Mouse (Mus musculus): Measurements from ENCODE around the gene Tas2r118.

Tas2r118 gene

DNA sequence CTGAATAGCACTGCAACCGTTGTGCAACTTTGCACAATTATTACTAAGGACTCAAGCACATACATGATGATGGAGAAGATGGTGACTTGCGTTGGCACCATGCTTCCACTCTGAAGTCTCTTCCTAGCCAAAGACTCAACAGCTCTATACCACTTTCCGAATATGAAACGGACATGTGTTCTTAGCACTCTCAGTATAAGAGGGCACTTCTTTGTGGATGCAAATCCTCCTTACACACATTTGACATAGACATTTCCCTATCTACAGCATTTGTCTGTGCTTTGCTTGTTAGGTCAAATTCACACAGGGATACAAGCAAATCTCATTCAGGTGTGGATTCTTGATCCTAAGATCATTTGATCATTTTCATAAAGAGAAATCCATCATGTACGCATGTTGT lies at the start of gene Tas2r118:
Gene Tas2r118 (minus strand): TSS at position 101 of the 400 bp plus-strand sequence.
- no peak for DNase-seq

DNA sequence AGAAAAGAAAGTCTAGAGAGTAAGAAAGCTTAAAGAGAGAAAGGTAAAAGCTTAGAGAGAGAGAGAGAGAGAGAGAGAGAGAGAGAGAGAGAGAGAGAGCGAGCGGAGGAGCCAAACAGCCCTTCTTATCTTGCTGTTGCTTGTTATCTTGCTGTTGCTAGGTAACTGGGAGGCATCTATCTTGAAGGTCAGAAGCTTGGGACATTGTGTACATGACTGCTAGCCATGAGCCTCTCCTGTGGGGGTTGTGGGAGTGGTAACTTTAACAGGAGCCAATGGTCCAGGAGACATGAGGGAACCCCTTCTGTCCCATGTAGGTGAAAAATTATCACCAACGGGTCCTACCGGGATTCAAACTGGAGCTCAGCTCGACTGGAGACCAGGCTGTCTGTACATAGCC lies 48.5 kb upstream of the Tas2r118 start:
- DNase-seq = no peak

DNA sequence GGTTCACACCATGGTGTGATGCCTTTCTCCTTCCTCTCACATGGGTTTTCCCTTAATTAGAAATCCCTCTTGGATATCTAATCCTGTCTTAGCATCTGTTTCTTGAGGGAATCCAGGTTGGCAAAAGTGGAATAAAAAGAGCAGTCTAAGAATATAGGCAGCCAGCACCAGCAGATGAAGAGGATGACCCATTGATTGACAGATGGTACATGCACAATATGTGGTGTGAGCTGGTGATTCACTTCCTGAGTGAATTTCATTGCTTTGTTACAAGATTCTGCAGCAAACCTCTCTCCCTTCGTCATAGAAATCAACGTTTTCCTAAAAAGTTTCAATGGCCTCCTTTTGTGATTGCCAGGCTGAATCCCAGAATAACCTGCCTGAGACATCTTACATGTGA lies 23.4 kb upstream of the Tas2r118 start:
- DNase-seq = no peak

DNA sequence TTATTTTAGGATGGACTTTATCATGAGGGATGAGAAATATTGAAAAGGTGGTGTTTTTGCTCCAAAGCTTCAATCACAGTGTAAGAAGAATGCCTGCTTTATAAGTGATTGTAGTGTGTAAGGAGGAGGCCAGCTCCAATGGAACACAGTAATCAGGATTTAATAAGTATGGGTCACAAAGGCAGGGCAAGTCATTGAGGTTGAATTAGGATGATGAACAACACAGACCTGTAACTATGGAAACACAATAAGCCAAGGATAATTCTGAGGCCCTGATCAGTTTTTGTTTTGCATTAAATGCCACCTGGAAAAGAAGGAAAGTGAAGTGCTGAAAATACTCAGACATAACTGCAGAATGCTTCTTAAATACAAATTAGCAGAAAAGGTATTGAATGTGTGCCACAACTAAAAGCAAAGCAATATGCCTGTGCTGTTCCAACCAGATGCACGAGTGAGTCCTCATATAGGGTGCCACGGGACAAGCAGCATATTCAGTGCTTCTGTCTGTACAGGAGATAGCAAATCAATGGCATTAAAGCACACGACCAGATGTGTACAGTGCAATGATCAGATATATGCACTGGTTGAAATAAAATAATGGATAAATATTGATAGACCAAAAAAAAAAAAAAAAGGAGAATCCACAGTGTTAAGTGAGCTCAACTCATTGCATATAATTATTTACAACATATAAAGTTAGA lies 21.0 kb upstream of the Tas2r118 start:
- no peak for DNase-seq

DNA sequence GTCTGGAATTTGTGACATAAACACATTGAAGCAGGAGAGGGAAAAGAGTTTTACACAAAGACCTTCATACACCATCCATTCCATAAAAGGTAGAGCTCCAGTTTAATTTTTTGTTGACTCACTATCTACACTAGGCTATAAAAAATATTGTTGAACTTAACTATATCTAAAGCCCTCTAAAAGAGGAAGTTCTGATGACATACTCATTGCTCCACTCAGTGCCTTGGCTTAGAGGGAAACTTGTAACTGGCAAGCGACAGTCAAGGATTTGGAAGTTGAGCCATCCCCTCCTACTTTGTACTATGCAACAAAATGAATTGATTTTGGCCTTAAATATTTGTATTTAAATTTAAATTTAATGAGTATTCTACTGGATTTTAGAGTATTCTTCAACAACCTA lies 16.4 kb upstream of the Tas2r118 start:
- no peak for DNase-seq

DNA sequence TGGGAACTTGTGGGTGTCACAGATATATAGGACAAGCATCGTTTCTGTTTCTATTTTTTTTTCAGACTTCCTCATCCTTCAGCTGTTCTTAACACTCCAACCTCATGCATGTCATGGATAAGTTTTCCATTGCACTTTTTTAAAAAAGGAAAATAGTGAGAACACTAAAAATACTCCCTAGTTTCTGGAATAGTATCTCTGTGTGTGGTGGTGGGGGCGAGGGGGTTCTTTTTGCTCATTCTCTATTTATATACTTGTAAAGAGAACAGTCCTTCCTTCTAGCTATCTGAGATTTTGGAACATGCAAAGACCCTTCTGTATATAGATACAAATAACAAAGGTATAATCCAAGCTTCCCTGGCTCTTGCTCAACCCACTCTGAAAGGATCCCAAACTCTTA lies 2.9 kb downstream of the Tas2r118 start:
- no peak for DNase-seq

DNA sequence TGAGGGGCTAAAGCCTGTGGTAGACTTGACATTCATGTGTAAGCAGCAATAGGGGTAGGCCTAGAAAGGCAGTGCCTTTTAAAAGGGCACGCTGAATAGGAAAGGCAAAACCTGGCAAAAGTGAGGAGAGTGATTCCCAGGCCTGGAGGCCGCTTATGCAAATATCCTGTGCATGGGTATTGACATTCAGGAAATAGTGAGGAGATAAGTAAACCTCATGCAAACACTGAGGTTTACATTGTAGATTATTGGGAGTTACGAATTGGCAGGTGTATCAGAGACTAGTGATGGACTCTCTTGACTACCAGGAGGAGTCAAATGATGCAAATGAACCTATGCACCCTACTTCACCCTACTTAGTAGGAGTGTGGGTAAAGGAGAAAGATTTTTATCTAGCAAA lies 3.9 kb downstream of the Tas2r118 start:
- no peak for DNase-seq

DNA sequence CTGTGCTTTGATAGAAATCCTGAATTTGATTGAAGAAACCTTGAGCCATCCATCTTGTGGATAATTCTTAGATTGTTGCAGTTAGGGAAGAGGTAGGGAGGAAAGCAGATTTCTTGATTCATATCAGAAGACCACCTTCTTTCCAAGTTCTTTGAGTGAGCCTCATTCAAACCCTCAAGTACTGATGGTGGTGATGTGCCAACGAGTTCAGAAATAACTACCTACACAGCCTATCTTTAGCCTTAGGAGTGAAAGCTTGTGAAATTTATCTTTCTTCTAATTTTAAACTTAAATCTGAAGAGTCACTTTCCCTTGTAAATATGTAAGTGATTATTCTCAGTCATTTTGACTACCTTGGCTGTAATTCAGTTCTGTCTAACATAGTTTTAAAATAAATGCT lies 6.1 kb downstream of the Tas2r118 start:
- no peak for DNase-seq

DNA sequence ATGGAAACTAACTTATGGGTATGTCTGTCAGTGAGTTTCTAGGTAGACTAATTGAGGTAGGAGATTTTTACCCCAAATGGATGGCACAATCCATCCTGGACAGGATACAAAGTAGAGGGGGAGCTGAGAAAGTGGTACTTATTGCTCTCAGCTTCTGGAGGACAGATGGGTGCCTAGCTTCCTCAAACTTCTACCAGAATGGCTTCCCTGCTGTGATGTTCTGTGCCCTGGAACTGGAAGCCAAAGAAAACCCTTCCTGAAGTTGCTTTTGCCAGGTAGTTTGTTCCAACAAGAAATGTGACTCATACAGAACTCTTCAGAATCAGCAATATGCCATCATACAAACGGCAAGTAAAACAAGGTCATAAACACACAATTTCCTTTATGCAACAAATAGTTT lies 29.1 kb downstream of the Tas2r118 start:
- no peak for DNase-seq

DNA sequence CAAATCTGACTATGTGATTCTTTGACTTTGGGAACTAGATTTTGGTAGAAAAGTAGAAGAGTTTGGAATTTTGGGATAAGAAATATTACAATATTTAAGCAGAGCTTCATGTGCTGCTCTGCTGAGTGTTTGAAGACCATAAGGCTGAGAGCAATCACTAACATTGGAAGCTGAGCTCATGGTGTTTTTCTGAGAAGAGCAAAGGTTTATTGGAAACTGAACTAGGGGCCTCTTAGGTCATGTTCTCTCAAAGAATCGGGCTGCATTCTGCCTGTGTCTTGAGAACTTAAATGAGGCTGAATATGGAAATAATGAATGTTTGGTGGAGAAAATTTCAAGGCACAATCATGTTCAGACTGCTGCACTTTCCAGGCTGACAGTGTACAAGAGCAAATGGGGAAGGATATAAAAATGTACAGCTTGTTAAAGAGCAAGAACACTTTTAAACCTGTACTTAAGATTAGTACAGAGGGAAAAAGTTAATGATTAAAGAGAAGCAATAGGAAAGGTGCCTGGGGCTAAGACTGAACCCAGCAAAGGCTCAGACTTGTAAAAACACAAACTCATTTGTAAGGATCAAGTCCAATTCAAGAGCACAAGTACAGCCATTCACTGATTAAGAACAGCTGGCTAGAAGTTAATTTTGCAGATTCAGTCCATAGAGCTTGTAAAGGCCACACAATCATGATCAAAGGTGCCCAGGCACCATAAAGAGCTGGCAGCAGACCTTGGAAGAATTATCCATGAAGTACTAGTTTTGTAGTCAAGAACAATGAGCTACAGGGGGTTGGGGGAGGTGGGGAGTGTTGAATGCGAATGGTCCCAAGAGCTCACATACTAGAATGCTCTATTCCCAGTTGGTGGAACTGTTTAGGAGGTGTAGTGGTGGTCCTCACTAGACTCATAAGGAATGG lies 31.0 kb downstream of the Tas2r118 start:
- no peak for DNase-seq

DNA sequence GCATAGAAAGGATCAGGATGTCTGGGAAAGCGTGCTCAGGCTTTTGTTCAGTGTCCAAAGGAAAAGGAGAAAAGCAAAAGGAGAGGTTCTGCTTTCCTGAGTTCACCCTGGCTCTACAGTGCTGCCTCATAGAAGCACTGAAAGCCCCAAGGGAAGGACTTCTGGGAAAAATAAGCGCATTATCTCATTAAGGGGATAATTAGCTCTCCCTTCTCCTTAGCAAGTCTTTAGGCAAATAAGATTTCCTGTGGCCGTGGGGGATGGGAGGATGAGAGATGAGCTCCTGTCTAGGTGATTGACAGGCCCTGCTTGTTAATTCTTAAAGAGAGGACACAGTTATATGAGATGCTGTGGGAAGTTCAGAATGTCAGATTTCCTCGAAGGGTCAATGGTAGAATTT lies 33.4 kb downstream of the Tas2r118 start:
- no peak for DNase-seq

DNA sequence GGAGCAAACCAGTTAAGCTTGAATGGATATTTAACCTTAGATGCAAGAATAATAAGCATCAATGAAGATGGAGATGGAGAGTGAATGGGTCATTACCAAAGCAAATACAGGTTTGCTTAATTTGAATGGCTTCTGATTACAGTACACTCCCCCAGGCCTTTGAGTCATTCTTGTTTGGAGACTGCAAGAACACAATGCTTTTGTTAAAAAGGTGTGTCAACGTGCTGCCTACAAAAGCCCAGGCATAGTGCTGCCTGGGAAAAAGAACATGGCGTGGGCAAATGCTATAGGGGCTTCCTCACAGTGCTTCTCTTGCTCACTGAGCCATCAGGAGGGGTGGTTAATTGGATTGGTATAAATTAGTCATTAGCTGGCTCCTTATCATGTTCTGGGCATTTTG lies 46.1 kb downstream of the Tas2r118 start:
- DNase-seq = no peak

Measured in thymus, postnatal 36 days (tissue).